Mouse (Mus musculus) T-helper 2 cell (primary cell): Measurements from ENCODE around the gene Ctcfl.

Experiments
- in situ Hi-C: fragments of 300-600 bp; cut with MboI, MseI; formaldehyde crosslinking; loops from one replicate; pipeline ENCODE4 v1.15.1; 2025; ENCODE audit warnings: high pct_unique_total_duplicates

Ctcfl gene

DNA sequence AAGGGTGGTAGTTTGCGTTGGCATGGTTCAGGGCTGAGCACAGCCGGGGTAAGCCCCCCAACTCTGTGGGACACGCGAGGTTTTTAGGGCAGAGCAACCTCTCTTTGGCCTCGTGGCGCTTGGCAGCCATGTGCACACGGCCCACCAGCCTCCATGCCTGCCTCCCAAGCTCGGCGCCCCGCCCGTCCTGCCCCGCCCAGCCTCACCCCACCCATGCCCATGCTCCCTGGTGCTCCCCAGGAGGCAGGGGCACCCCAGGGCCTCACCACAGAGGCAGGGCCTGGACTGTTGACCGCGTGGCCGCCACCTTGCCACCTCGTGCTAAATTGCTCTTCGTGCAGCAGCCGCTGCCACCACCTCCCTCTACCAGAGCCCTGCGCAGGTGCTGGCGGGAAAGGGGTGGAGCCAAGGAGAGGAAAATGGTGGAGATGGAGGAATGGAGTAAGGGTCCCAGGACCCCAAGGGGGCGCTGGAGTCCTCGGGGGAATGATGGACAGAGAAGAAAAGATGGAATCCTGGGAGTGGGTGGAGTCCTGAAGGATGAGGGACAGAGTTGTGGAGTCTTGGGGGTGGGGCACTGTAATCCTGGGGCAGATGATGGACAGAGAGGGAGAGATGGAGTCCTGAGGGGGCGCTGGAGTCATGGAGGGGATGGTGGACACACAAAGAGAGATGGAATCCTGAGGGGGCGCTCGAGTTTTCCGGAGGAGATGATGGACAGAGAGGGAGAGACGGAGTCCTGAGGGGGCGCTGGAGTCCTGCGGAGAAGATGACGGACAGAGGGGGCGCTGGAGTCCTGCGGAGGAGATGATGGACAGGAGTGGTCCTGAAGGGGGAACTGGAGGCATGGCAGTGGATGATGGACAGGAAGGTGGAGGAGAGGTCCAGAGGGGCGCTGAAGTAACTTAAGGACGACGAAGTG is at the start of gene Ctcfl:
Gene Ctcfl, minus strand, starts transcription at position 503 of the 922 bp plus-strand sequence.
- in situ Hi-C loops, result loop anchor here (10.0 kb wide), 1 partner anchor 356 kb away; no protein-coding TSS in a partner anchor

DNA sequence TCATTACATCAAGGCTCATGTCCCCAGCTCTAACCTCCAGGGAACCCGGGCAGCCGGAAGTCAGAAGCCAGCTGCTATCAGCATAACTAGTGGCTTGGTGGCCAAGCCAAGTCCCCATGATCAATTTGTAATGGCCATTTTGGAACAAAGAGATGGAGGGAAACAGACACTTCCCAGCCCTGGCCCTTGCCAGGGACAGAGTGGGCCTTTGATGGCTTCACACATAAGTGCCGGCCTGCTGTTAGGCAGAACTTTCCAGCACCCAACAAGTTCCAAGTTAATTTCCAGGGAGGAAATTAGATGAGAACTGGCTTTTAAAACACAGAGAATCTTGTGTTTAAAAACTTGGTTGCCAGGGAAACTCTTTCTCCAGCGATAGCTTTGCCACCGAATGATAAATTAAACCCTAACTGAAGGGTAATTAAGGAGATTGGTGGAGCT is 49.1 kb upstream of the Ctcfl start:
- in situ Hi-C loops, result loop anchor here (5.0 kb wide), 1 partner anchor 41 kb away; no protein-coding TSS in a partner anchor

DNA sequence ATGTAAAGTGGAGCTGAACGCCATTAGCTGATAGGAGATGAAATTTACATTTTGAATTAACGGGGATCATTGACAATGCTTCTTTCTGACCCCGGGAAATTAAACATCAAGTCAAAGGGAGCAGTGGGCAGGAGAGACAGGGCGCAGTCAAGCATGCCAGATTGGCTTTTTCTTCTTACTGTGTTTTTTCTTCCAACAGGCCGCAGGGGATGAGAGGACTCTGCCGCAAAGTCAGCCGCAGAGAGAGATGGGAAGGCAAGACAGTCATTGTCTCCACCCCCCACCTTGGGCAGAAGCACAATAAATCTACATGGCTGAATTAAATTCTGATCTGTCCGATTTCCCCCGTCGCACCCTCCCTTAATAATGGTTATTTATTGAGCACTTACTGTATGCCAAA is 46.0 kb upstream of the Ctcfl start:
- in situ Hi-C loops, result loop anchor here (5.0 kb wide), 1 partner anchor 38 kb away; no protein-coding TSS in a partner anchor

DNA sequence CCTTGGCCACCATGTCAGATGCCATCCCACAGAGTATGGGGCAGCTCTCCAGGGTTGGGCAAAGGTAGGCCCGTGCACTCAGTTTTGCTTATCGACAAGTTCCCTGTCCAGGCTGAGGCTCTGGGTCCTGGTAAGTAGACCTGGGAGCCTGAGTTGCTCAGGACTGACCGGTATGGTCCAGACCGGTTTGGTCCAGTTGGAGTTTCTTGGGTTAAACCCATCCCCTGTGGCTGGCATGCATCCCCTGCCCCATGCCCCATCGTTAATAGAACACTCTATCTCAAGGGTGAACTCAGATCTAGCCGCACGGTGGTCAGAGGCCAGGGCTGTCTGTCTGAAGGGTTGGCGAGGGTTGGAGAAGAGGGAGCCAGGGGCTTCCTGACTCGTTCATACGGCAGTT is 45.6 kb upstream of the Ctcfl start:
- in situ Hi-C loops, result loop anchor here (5.0 kb wide), 1 partner anchor 38 kb away; no protein-coding TSS in a partner anchor

DNA sequence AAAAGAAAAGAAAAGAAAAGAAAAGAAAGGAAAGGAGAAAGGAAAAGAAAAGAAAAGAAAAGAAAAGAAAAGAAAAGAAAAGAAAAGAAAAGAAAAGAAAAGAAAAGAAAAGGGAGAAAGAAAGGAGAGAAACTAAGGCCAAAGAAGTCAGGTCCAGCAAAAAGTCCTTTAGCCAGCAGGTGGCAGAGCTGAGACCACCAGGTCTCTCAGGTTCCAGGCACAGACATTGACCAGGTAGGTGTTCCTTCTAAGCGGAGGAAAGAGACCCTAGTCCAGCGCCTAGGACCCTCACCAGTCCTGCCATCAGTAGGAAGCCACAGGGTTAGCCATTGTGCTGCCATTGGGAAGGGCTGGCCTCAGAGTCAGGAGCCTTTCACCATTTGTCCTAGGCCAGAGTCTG is 45.0 kb upstream of the Ctcfl start:
- in situ Hi-C loops, result no loop called here

DNA sequence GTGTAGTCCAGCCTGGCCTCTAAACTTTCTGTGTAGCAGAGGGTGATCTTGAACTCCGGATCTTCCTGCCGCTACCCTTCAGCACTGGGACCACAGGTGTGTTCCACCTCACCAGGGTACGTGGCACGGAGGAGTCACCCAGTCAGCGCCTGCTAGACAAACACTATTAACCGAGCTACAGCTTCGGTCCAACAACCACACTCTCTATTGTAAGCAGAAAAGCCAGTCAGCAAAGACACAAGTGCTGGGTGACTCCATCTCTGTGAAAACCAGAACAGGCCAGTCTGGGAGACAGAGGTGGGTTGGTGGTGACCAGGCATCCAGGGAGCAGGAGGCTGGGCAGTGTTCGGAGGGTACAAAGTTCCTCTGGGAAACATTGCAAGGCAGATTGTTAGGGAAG is 44.1 kb upstream of the Ctcfl start:
- in situ Hi-C loops, result no loop called here

DNA sequence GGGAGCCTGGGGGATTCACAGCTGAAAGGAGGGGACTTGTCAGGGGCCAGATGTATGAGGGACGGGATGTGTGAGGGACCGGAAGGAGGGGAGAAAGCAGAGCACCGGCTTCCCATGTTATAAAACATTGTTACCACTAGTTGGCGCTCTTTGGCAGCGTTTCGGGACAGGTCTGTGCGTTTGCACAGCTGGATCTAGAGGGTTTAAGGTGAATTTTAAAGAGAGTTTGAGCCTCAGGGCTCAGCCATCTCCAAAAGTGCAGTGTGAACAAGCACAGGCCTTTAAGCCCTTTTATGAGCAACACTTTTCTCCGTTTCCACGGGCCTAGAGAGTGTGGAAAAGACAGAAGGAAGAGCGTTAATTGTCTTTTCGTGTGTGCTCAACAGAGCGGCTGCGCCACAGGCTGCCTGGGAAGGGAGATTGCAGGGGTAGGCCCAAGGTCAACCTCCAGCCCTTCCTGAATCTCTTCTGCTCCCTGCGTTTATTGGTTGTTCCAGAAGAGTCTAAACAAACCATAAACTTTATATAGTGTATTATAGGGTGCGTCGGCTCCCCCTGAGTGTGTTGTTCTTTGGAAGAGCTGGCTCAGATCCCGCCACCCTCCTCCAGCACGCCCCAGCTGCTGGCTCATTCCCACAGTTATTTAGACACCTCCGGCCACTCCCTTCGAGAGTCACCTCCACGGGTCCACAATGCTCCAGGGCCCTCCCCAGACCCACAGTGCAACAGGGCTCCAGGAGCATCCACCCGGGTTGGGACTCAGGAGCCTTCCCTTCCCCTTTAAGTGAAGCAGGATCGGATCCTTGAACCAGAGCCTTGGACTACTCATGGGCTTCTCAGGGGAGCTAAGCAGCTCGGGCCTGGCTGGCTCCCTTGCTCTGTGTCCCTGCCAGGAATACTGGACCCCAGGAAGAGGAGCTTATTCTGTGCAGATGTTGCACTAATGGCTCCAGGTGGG is 40.3 kb upstream of the Ctcfl start:
- in situ Hi-C loops, result no loop called here

DNA sequence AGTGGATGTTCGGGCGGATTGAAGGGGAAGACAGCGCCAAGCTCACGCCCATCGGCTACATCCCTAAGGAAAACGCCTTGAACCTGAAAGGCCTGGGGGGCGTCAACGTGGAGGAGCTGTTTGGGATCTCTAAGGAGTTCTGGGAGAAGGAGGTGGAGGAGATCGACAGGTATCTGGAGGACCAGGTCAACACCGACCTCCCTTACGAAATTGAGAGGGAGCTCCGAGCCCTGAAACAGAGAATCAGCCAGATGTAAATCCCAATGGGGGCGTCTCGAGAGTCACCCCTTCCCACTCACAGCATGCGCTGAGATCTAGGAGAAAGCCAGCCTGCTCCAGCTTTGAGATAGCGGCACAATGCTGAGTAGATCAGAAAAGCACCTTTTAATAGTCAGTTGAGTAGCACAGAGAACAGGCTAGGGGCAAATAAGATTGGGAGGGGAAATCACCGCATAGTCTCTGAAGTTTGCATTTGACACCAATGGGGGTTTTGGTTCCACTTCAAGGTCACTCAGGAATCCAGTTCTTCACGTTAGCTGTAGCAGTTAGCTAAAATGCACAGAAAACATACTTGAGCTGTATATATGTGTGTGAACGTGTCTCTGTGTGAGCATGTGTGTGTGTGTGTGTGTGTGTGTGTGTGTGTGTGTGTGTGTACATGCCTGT is 39.2 kb upstream of the Ctcfl start:
- in situ Hi-C loops, result no loop called here

DNA sequence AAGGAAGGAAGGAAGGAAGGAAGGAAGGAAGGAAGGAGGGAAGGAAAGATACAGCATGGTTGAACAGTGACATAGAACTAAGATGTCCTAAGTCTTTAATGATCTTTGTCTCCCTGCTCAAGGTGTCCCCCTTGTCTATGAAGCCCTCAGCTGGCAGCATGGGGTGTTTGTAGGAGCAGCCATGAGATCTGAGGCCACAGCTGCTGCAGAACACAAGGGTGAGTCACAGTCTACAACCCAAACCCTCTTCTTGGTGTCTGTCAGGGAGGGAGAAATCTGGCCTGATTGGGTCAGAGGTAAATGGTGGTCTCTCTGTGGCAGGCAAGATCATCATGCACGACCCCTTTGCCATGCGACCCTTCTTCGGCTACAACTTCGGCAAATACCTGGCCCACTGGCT is 38.5 kb upstream of the Ctcfl start:
- in situ Hi-C loops, result no loop called here

DNA sequence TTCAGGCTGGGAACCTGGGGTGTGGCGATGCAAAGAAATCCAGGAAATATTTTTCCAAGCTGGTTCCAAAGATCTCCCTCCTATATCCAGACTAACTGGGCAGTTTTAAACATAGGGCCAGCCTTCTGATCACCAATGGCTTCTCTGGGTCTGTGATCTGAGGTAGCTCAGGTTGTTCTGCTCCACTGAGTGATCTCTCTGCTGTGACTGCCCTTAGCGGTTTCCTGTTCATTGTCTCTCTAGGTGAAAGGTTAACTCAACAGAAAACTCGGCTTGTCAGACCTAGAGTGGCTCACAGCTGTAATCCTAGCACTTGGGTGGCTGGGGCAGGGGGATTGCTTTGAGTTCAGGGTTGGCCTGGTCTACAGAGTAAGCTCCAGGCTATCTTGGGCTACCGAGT is 38.1 kb upstream of the Ctcfl start:
- in situ Hi-C loops, result no loop called here

DNA sequence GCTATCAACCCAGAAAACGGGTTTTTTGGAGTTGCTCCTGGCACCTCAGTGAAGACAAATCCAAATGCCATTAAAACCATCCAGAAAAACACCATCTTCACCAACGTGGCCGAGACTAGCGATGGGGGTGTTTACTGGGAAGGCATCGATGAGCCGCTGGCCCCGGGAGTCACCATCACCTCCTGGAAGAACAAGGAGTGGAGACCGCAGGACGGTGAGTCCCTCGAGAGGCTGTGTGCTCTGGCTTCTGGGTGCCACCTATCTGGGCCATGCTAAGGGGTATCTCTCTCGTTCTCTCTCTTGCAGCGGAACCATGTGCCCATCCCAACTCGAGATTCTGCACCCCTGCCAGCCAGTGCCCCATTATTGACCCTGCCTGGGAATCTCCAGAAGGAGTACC is 37.6 kb upstream of the Ctcfl start:
- in situ Hi-C loops, result no loop called here

DNA sequence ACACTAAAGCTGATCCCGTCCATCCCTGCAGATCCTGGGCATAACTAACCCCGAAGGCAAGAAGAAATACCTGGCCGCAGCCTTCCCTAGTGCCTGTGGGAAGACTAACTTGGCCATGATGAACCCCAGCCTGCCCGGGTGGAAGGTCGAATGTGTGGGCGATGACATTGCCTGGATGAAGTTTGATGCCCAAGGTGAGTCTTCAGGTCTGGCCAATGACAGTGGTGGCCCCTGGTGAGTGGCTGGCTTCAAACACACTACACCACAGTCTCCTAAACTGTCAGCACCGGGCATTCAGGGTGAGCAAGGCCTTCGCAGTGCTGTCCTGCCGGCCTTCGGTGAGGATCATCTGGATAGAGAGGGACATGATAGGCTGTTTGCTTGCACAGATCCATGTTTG is 36.6 kb upstream of the Ctcfl start:
- in situ Hi-C loops, result no loop called here

DNA sequence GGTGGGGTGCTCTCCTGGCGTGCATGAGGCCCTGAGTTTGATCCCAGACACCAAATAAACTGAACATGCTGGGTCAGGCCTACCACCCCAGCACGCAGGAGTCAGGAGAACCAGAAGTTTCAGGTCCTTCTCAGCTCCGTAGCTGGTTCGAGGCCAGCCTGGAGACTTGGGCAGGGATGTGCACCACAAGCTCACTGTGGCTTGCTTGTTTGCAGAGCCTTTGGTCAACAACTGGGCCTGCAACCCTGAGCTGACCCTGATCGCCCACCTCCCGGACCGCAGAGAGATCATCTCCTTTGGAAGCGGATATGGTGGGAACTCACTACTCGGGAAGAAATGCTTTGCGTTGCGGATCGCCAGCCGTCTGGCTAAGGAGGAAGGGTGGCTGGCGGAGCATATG is 35.6 kb upstream of the Ctcfl start:
- in situ Hi-C loops, result no loop called here

DNA sequence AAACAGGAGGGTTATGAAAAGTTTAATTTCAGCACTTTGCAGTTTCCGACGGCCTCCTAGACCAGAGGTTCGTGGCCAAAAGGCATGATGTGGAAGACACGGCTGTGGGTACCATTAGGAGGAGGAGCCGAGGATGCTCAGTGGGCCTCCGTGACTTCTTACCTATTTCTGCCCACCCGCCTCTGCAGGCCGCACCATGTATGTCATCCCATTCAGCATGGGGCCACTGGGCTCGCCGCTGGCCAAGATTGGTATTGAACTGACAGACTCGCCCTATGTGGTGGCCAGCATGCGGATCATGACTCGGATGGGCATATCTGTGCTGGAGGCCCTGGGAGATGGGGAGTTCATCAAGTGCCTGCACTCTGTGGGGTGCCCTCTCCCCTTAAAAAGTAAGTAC is 35.2 kb upstream of the Ctcfl start:
- in situ Hi-C loops, result no loop called here

DNA sequence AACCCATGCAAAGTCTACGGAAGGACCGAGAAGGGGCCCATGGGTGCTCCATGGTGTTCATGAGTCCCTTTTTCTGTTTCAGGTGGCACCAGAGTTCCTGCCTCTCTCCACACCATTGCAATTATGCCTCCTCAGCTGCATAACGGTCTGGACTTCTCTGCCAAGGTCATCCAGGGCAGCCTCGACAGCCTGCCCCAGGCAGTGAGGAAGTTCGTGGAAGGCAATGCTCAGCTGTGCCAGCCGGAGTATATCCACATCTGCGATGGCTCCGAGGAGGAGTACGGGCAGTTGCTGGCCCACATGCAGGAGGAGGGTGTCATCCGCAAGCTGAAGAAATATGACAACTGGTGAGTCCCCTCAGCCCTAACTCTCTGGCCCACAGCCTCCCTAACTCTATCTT is 33.9 kb upstream of the Ctcfl start:
- in situ Hi-C loops, result no loop called here

DNA sequence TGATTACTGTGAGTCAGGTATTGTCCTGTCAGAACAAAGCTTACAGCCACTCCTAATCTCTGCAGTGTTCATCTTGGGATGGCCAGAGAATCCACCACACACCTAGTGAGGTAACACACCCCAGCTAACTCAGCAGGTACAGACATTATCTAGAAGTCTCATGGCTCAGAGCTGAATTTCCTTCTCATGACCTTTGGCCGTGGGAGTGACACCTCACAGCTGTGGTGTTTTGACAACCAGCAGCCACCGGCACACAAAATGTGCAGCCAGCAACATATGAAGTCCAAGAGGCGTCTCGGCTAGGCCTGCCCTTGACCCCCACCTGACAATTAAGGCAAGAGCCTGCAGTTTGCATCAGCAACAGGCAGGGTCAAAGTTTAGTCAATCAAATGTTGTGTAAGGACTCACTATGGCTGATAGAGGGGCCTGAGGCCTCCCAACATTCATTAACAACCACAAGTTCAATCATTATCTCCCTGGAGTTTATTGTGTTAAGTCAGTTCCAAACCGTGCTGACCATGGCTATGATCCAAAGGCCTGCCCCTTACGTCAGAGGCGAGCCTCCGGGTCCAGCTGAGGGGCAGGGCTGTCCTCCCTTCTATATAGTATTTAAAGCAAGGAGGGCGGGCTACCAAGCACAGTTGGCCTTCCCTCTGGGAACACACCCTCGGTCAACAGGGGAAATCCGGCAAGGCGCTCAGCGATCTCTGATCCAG is 33.3 kb upstream of the Ctcfl start, which contains the start of gene Pck1:
Gene Pck1, plus strand, starts transcription at position 613 of the 716 bp plus-strand sequence.
- in situ Hi-C loops, result no loop called here

DNA sequence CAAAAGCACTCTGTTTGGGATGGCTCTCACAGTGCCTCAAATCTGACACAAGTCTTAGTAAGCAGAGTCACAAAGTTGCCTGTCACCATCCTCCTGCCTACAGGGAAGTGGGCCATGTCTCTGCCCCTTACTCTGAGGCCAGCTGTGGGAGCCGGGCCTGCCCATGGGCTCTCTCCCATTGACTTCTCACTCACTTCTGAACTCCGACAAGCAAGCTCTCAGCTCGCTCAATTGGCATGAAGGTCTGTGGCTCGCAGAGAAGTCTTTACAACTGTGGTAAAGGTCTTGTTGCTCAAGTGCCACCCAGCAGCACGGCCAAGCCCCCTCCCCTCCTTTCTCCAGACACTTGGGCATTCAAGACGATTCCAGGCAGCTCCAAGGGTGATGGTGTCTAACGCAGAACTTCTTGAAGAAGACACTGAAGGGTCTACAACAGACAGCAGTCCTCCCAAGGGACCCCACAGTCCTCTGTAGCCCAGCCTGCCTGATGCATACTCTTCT is 32.5 kb upstream of the Ctcfl start:
- in situ Hi-C loops, result no loop called here

DNA sequence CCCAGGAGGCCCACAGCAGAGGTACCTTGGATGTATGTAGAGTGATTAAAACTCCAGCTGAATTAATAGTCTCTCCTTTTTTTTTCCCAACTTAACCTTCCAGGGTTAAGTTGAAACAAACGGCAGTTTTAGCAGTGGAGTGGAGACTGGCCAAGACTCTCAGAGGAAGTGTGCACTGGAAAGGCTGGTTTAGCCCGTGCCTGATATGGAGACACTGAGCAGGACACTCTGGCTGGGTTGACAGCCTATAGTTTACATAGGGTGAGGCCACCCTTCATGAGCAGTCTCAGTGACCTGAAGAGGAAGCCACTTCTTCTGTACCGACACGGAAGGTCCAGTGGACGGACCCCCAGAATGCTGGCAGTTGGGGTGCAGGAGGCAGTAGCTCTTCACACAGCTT is 32.0 kb upstream of the Ctcfl start:
- in situ Hi-C loops, result no loop called here

DNA sequence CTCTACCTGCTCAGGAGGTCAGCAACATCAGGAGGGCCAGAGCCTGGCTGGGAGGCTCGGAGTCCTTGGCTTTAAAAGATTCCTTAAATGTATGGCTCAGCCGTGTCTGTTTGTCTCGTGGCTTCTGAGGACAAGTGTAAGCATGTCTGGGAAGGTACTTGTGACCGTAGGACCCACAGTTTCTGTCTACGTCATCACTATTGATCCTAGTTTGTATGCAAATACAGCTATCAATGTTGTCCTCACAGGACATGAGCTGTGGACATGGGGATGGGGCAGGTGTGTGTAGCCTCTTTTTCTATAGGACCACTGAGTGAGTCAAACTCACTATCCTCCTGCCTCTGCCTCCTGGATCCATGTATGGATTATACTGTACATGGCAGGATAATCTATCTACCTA is 28.7 kb upstream of the Ctcfl start:
- in situ Hi-C loops, result no loop called here

DNA sequence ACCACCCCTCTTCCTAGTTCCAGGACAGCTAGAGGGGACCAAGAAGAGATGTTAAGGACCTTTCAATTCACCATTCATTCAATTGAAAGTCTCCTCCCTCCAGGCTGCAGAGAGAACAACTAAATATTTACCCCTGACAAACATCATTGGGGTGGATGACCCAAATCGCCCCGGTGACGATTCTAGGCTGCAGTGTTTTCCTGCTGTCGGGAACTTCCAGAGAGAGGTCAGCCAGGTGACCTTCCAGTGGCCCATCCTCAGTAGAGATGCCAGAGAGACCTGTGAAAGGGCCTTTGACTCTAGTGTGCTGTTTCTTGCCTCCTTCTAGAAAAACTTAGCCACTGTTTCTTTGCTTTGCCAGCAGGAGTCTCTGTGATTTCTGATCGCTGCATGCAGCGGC is 27.4 kb upstream of the Ctcfl start:
- in situ Hi-C loops, result no loop called here

DNA sequence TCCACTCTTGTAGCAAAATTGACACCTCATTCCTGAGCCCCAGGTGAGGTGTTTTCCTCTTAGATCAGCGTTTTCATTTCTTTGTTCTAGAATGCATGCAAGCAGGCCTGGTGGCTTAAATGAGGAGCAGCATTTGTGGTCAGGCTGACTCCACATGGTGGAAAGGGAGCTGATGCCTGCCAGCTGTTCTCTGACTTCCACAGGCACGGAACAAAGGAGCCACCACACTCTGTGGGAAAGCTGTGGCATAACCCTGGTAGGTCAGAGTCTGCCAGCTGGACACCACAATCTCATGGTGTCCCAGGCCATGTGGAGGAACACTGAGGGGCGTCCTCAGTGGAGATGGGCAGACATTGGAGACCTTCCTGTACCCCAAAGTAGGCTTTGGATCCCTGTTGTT is 26.5 kb upstream of the Ctcfl start:
- in situ Hi-C loops, result no loop called here
